Mouse (Mus musculus) adrenal gland, adult (tissue): Measurements from ENCODE around the gene Hapln4.

ENCODE experiments used
- DNase-seq, 2 experiments: peaks; one replicate each; pipeline ENCODE4 v3.0.0; 2022 to 2023; ENCODE audit warnings: low spot score in 1 of 2; ENCODE audit not compliant: inconsistent age in 2 of 2

Gene Hapln4

GRCm38 (mm10) chr8:70099276-70099675 is 16.0 kb downstream of the Hapln4 start:
- DNase-seq, result no peak

- DNase-seq, result no peak
Observed at GRCm38 (mm10) chr8:70100241-70100640, 17.0 kb downstream of the Hapln4 start.

- DNase-seq, result peak; percentile 25 to 63
Observed at GRCm38 (mm10) chr8:70104506-70104905, 21.2 kb downstream of the Hapln4 start.

- no peak for DNase-seq
Observed at GRCm38 (mm10) chr8:70104922-70105321, 21.7 kb downstream of the Hapln4 start.

- no peak for DNase-seq
Observed at GRCm38 (mm10) chr8:70110451-70110850, 27.2 kb downstream of the Hapln4 start.

GRCm38 (mm10) chr8:70111192-70111795 is 28.0 kb downstream of the Hapln4 start:
- no peak for DNase-seq

- DNase-seq, result peak in 1 of 2 experiments; percentile 26
Observed at GRCm38 (mm10) chr8:70112401-70113016, 29.3 kb downstream of the Hapln4 start.

- no peak for DNase-seq
Observed at GRCm38 (mm10) chr8:70114488-70114887, 31.2 kb downstream of the Hapln4 start.

GRCm38 (mm10) chr8:70114892-70115291 is 31.6 kb downstream of the Hapln4 start:
- DNase-seq, result no peak

- DNase-seq, result peak in 1 of 2 experiments; percentile 54
Observed at GRCm38 (mm10) chr8:70117611-70118010, 34.4 kb downstream of the Hapln4 start.

GRCm38 (mm10) chr8:70118726-70119700 is 35.8 kb downstream of the Hapln4 start:
- DNase-seq, result no peak

- peak; percentile 52 to 78 for DNase-seq
Observed at GRCm38 (mm10) chr8:70120667-70121066, 37.4 kb downstream of the Hapln4 start, which contains the start of gene Ncan. TSS of gene Ncan (minus strand) at chr8:70120873.

- DNase-seq, result peak in 1 of 2 experiments; percentile 51
Observed at GRCm38 (mm10) chr8:70122863-70123262, 39.6 kb downstream of the Hapln4 start.

- DNase-seq, result no peak
Observed at GRCm38 (mm10) chr8:70124992-70125391, 41.7 kb downstream of the Hapln4 start.

GRCm38 (mm10) chr8:70128435-70128834 is 45.2 kb downstream of the Hapln4 start:
- DNase-seq, result peak; percentile 41 to 84

- peak; percentile 34 to 71 for DNase-seq
Observed at GRCm38 (mm10) chr8:70129309-70129952, 46.2 kb downstream of the Hapln4 start.

GRCm38 (mm10) chr8:70130066-70130465 is 46.8 kb downstream of the Hapln4 start:
- no peak for DNase-seq

GRCm38 (mm10) chr8:70131166-70131883 is 48.1 kb downstream of the Hapln4 start, which contains the start of gene Nr2c2ap:
TSS of gene Nr2c2ap (plus strand) at chr8:70131333.
- peak; percentile 86 to 92 for DNase-seq

GRCm38 (mm10) chr8:70134086-70134485 is 50.8 kb downstream of the Hapln4 start:
- no peak for DNase-seq

GRCm38 (mm10) chr8:70134931-70135330 is 51.7 kb downstream of the Hapln4 start:
- no peak for DNase-seq
